Mouse (Mus musculus): Measurements from ENCODE around the gene Shc2.
A peak's percentile ranks its signal among the peaks of the same experiment; 100 is the strongest.

Shc2 gene

GRCm38 (mm10) chr10:79615860-79616259 is 21.9 kb downstream of the Shc2 start:
- peak; percentile 37 for DNase-seq (ENCODE audit: low read depth, low spot score)

DNA sequence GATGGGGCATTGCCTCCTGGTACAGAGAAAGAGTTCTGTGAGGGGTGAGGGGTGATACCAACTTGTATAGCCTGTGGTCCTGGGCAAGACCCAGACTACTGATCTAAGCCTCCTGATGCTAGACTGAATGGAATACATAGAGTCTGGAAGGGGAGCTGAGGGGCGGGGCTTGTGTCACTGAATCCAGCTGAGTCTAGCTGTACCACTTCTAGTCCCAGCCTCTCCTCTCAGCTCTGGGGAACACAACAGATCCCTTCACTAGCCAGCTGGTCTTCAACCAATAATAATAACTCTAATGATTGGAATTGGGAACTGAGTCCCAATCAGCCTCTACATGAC is 23.4 kb downstream of the Shc2 start:
- no peak for DNase-seq (ENCODE audit: low read depth, low spot score)

DNA sequence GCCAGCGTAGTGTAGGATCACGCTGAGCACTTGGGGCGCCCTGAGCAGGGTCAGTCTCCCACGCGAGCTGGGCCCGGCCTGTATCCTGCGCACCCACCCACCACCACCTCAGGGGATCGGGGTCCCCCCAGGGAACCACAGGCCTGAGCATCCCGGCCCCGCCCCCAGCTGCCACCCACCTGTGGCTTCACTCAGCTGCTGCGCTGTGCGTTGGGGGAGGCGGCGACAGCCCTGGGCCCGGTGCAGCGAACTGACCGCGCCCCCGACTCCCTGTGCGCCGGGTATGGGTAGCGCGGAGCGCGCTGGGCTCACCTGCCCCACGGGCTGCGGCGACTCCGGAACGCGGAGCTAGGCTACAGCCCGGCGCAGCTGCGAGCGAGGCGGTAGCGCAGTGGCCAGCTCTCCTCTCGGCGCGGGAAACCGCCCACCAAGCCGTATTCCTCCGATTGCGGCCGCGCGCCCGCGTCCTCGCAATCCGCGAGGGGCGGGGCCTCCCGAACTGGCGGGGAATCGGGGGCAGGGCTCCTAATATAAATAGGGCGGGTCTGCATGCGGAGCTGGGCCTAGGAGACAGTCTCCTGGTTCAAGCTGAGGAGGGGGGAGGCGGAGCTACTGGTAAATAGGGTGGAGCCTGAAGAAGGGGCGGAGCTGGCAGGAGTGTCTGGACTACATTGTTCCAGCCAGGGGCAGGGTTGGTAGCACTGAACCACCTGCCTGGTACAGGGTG is 24.0 kb downstream of the Shc2 start, which contains the start of gene C2cd4c:
Gene C2cd4c, minus strand, starts transcription at position 448 of the 727 bp plus-strand sequence.
- DNase-seq (ENCODE audit: low read depth, low spot score) = peak; percentile 79

- DNase-seq (ENCODE audit: low read depth, low spot score) = peak; percentile 58
Observed at GRCm38 (mm10) chr10:79612192-79613135, 25.3 kb downstream of the Shc2 start.

DNA sequence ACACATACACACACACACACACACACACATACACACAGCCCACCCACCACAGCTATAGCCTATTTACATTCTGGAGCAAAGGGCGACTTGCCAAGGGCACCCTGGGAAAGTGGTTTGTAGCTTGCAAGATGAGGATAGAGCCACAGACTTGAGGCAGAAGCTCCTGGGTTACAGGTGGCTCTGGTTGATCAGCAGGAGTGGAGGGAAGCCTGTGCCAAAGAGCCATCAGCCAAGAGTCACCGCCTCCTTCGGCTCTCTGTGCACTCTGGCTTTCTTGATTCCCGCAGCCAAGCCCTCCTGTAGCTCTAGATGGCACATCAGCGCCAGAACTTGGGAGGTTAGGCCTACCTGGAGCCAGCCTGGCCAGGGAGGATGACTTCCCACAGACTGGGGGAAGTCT is 26.4 kb downstream of the Shc2 start:
- no peak for DNase-seq (ENCODE audit: low read depth, low spot score)

DNA sequence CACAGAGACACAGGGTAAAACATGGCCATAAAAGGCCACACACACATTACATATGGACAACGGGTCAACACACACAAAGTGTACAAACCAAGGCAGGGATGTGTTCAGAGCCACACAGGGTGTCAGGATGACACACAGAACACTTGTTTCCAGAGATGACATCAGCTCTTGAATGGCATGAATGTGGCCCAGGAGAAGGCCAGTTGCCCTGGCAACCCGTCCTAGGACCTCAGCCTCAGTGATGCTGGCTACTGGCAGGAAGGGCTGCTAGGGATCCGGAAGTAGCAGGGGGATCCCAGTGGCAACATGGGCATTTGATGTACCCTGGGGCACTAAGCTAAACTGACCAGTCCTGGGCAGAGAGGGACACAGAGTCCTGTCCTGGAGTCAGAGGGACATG is 28.4 kb downstream of the Shc2 start:
- no peak for DNase-seq (ENCODE audit: low read depth, low spot score)

DNA sequence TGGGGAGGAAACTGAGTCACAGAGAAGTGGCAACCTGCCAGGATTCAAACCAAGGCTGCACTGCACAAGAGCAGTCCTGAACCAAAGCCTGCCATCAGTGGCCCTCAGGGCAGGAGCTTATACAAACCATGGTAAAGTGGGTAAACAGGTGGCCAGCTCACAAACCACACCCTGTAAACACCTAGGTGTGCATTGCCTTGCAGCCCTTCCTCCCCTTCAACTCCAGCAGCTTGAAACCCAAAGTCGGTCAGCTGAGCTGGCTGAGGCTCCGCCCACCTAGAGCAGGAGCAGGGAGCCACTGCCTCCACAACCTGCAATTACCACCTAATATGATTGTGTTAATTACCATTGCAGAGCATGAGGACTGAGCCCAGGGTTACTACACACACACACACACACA is 29.8 kb downstream of the Shc2 start:
- no peak for DNase-seq (ENCODE audit: low read depth, low spot score)

- no peak for DNase-seq (ENCODE audit: low read depth, low spot score)
Observed at GRCm38 (mm10) chr10:79606537-79606936, 31.2 kb downstream of the Shc2 start.

- DNase-seq (ENCODE audit: low read depth, low spot score) = no peak
Observed at GRCm38 (mm10) chr10:79597936-79598230, 39.8 kb downstream of the Shc2 start.

DNA sequence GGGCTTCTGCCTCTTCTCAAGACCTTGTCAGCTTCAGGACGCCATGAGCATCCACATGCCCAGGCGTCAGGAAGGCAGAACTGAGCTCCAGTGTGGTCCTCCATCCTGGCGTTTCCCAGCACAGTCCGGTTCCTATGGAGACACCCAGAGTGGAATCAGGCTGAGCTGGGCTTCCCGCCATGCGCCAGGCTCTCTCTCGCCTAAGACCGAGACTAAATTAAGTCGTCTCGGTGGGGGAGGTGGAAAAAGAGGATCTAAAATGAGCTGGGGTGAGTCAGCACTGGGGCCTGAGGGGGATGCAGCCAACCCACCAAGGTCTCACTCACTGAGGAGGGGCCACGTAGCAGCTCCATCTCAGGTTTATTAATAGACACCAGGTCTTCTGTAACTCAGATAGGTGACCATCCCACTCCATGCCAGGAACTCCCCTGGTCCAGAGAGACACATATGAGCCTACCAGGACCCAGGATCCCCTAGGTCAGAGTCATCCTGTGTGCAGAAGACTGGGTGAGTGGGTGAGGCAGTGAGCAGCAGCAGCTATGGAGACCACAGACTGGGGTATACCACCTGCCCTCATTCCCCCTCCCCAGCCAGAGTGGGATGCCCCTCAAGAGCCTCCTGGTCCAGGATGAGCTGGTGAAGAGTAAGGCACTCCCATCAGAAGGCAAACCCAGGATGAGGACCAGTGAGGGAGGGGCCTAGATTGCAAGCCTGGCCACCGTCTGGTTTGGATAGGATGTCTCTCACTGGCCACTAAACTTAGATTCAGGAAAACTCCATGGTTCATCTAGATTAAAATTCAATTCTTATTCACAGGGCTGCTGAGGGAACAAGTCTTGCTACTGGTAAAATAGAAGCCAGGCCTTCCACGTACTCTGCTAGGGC is 40.4 kb downstream of the Shc2 start:
- no peak for DNase-seq (ENCODE audit: low read depth, low spot score)

GRCm38 (mm10) chr10:79595590-79595929 is 42.2 kb downstream of the Shc2 start:
- DNase-seq (ENCODE audit: low read depth, low spot score) = no peak

DNA sequence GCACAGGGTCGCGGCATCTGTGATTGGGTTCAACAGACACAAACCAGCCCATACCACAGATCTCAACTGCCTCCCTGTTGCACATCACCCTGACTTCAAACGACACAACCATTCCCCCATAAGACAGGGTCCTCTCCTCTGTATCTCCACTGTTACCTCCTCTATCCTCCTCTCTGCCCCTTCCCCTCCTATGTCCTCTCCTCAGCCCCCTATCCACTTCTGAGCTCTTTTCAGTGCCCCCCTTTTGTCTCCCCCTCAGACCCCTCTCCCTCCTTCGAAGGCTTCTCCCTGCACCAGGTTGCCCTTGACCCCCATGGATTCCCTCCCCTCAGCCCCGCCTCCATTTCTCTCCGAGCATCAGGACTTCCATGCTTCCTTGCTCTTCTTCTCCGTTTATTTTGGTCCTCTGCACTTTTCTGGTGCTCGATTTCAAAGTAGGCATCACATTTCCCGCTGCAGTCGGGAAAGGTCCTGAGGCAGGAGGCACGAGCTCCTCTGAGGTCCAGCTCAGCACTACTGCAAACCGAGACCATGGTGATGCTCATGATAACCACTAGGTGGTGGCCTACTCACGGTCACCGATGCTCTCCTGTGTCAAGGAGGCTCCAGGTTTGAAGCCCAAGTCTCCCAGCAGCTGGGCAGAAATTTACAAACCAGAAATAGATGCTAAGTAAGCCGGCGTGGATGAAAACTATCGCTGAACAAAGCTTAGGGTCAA is 42.7 kb downstream of the Shc2 start:
- DNase-seq (ENCODE audit: low read depth, low spot score) = peak; percentile 86

GRCm38 (mm10) chr10:79594111-79594510 is 43.6 kb downstream of the Shc2 start:
- DNase-seq (ENCODE audit: low read depth, low spot score) = no peak

GRCm38 (mm10) chr10:79590702-79591101 is 47.0 kb downstream of the Shc2 start:
- DNase-seq (ENCODE audit: low read depth, low spot score) = no peak

DNA sequence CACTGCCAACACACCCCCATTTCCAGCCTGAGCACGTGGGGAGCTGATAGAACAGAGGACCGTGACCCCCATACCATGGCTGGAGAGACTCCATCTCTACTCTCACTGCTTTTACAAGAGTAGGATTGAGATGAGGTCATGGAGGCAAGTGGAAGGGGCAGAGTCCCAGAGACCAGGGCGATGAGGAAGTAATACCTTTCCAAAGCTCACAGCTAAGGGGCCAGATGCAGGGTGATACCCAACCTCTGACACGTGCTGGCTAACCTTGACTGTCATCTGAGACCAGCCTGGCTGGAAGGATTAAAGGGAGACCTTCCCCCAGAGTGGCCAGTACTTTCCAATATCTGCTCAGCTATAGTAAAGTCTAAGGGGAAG is 50.0 kb downstream of the Shc2 start:
- no peak for DNase-seq (ENCODE audit: low read depth, low spot score)

- no peak for DNase-seq (ENCODE audit: low read depth, low spot score)
Observed at GRCm38 (mm10) chr10:79587061-79587751, 50.5 kb downstream of the Shc2 start, which contains the start of gene Theg. Gene Theg (minus strand): TSS chr10:79587331.

DNA sequence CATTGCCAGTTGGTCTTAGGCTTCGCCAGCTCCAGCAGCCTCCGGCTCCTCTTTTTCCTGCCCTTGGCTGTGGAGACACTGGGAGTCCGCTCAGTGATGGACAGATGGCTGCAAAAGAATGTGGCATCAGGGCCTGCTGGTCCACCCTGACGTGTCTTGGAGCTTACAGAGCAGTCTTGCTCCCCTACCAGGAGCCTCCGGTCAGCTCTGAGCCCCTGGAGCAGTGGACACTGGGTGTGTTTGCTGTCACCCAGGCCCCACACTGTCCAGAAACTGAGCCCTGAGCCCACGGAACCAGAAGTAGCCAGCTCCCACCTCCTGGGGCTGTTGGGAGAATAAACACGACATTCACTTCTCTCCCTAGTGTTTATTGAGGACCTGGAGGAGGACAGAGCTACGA is 51.5 kb downstream of the Shc2 start:
- DNase-seq (ENCODE audit: low read depth, low spot score) = no peak

DNA sequence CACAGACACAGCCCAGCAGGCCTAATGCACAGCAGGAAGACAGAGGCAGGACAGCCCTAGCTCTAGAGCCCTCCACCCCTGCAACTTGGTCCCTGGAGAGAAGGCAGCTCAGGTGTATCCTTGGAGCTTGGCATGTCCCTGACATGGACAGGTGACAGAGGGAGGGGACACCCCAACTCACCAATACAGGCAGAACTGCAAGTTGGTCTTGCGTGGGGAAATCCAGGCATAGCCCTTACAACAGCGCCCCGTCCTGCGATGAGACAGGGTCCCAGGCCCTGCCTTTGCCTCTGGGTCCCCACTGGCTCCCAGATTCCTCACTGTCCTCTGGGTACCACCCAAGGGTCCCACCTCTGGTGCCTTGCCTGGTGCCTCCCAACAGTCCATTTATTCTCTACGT is 52.0 kb downstream of the Shc2 start:
- no peak for DNase-seq (ENCODE audit: low read depth, low spot score)

GRCm38 (mm10) chr10:79585136-79585535 is 52.6 kb downstream of the Shc2 start:
- no peak for DNase-seq (ENCODE audit: low read depth, low spot score)

- no peak for DNase-seq (ENCODE audit: low read depth, low spot score)
Observed at GRCm38 (mm10) chr10:79584426-79584825, 53.3 kb downstream of the Shc2 start.

- no peak for DNase-seq (ENCODE audit: low read depth, low spot score)
Observed at GRCm38 (mm10) chr10:79584021-79584420, 53.7 kb downstream of the Shc2 start.
